Mouse (Mus musculus) embryonic facial prominence, embryonic 10.5 days (tissue): ENCODE data around the gene Tradd. TPM values are rescaled to one million over a fixed set of nuclear protein-coding genes. Genes with fewer than 3 reads are reported as not detected.

Experiments
- DNase-seq: peaks from one replicate; pipeline ENCODE4 v3.0.0-alpha.2; 2017; ENCODE audit warnings: low spot score
- H3K27ac ChIP-seq: fragments of 300-500 bp; sonication (generic); replicated peaks from 2 replicates; pipeline ENCODE4 v1.5.1; 2016; ENCODE audit warnings: mild to moderate bottlenecking
- H3K27me3 ChIP-seq: fragments of 300-500 bp; sonication (generic); replicated peaks from 2 replicates; pipeline ENCODE4 v1.6.1; 2016; ENCODE audit warnings: low read depth, mild to moderate bottlenecking; ENCODE audit not compliant: poor library complexity, severe bottlenecking
- H3K36me3 ChIP-seq: fragments of 300-500 bp; sonication (generic); replicated peaks from 2 replicates; pipeline ENCODE4 v1.6.1; 2016; ENCODE audit warnings: mild to moderate bottlenecking, moderate library complexity
- H3K4me1 ChIP-seq: fragments of 300-500 bp; sonication (generic); 2 replicates; pipeline ENCODE4 v1.6.1; 2016
- H3K4me3 ChIP-seq: fragments of 300-500 bp; sonication (generic); 2 replicates; pipeline ENCODE4 v1.5.1; 2016; ENCODE audit warnings: mild to moderate bottlenecking, moderate library complexity
- H3K9me3 ChIP-seq: fragments of 300-500 bp; sonication (generic); 2 replicates; pipeline ENCODE4 v1.6.1; 2016; ENCODE audit warnings: mild to moderate bottlenecking
- WGBS: fragments of 180-500 bp; shearing (Covaris S2); methylation state at CpG from one replicate; pipeline ENCODE4 v1.1.7; 2016; 5-methylcytosine and 5-hydroxymethylcytosine counted together
- microRNA counts: library from miRNA; unstranded; fragments of <30 nt; microRNA quantifications from one replicate; lab custom pipeline; 2017
- microRNA-seq: library from miRNA; unstranded; fragments of <30 nt; microRNA quantifications from one replicate; pipeline ENCODE4, GENCODE M21; 2017
- polyA plus RNA-seq: library from polyadenylated mRNA; unstranded; fragments of >200 nt; fragmentation: Nextera tagmentation; extraction: Ambion mirVana; gene quantifications from 2 replicates; pipeline ENCODE4 v1.2.1, GENCODE M21; 2016

Tradd gene
- polyA plus RNA-seq, 1 experiment from 2014 or later = 16.7 TPM

GRCm38 (mm10) chr8:105217926-105218522 is 46.4 kb downstream of the Tradd start:
- Histone ChIP-seq H3K9me3 (no peaks in the 10 kb centered on the region), H3K27ac (no peak overlapping the region), H3K36me3 (peaks cover 45% of the 10 kb centered on the region), H3K4me1 (no peaks in the 10 kb centered on the region), H3K4me3 (no peak overlapping the region), H3K27me3 (no peaks in the 10 kb centered on the region)
- no peak for DNase-seq
- 83% methylated on average over 5 of the region's 5 CpGs for WGBS

GRCm38 (mm10) chr8:105214104-105214503 is 50.3 kb downstream of the Tradd start:
- Histone ChIP-seq H3K4me1 (no peaks in the 10 kb centered on the region), H3K27me3 (no peaks in the 10 kb centered on the region), H3K4me3 (no peak overlapping the region), H3K36me3 (peaks cover 74% of the 10 kb centered on the region), H3K27ac (no peak overlapping the region), H3K9me3 (no peaks in the 10 kb centered on the region)
- WGBS = 92% methylated on average over 5 of the region's 5 CpGs
- DNase-seq = no peak

DNA sequence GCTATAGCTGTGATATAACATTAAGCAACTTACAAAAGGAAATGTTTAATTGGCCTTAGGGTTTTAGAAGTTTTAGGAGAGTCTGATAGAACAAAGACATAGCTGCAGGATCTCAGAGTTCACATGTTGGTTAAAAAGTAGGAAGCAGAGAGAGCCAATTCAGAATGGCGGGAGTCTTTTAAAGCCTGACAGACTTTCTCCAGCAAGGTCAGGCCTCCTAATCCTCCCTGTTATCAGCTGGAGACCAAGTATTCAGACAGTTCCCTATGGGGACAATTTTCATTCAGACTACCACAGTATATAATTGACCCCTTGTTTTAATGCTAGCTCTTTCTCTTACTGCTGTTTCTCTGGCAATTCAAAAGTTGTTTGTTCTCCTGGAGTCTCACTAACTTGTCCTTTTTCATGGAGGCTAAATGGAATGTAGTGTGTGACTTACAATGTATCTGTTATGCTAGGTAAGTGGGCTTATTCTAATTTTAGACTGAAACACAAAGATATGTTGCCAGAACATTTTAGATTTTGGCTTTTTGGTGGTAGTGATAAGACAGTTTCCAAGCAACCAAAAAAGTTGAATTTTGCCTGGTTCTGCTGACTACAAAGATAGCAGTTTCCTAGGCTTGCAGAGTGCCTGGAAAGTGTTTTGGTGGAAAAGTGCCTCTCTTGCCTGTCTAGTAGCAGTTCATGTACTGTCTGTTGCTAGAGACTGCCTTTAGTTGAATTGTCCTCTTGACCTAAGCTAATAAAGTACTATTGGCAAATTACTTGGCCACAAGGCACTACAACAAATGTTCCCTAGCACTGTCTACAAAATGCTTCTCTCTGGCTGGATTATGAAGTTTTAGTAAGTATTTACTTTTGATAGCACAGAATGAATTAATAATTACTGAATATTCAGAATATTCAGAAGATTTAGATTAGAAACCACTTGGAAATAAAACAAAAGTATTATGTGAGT is 55.0 kb downstream of the Tradd start:
- peaks cover 81% of the 10 kb centered on the region for H3K36me3 ChIP-seq
- no peak overlapping the region for H3K4me3 ChIP-seq
- H3K9me3 ChIP-seq = no peaks in the 10 kb centered on the region
- WGBS = 53% methylated on average over 1 of the region's 1 CpGs
- DNase-seq = no peak
- H3K27ac ChIP-seq = no peak overlapping the region
- no peaks in the 10 kb centered on the region for H3K4me1 ChIP-seq
- H3K27me3 ChIP-seq = no peaks in the 10 kb centered on the region

MicroRNA genes within 50 kb of the gene (microRNA counts, 519-probe panel; counts per million panel counts)
- microRNA mmu-miR-328 (lab: Ali Mortazavi, UCI) = 1,837 counts per million, percentile 60 among the panel's probes with 10 or more counts

Small RNA genes within 50 kb of the gene (microRNA-seq; reads per million reads assigned to microRNA genes)
- gene Gm27320 (not detected), gene Mir328 (163 reads per million, percentile 53 among the genes with 10 or more reads in this experiment)

Other genes starting within 250 kb of the Tradd start
- not detected in 2 replicates for gene Ces3a, start 216.0 kb downstream of the Tradd start, polyA plus RNA-seq
- not detected in 2 replicates for gene Ces3b, start 180.9 kb downstream of the Tradd start, polyA plus RNA-seq
- not detected in 2 replicates for gene Ces4a, start 132.8 kb downstream of the Tradd start, polyA plus RNA-seq
- 67.5 and 73.2 TPM in 2 replicates for gene Cbfb, start 93.9 kb downstream of the Tradd start, polyA plus RNA-seq
- gene D230025D16Rik, start 39.5 kb downstream of the Tradd start, polyA plus RNA-seq = 25.9 and 27.1 TPM in 2 replicates
- gene B3gnt9, start 9.5 kb downstream of the Tradd start, polyA plus RNA-seq = 1.6 and 1.7 TPM in 2 replicates
- gene Fbxl8, start within 50 bp of the Tradd start, polyA plus RNA-seq = 0.63 and 0.92 TPM in 2 replicates
- gene Hsf4, start 5.2 kb upstream of the Tradd start, polyA plus RNA-seq = 0.21 TPM in 1 of 2 replicates, not detected in the other
- gene Nol3, start 11.5 kb upstream of the Tradd start, polyA plus RNA-seq = 0.62 and 0.69 TPM in 2 replicates
- 20.7 and 23.9 TPM in 2 replicates for gene 4931428F04Rik, start 25.3 kb upstream of the Tradd start, polyA plus RNA-seq
- gene Exoc3l, start 31.5 kb upstream of the Tradd start, polyA plus RNA-seq = 9.9 and 11.6 TPM in 2 replicates
- gene E2f4, start 33.1 kb upstream of the Tradd start, polyA plus RNA-seq = 125 and 138 TPM in 2 replicates
- gene Elmo3, start 41.0 kb upstream of the Tradd start, polyA plus RNA-seq = 2.7 and 3.5 TPM in 2 replicates
- gene Lrrc29, start 61.7 kb upstream of the Tradd start, polyA plus RNA-seq = 1.3 TPM in 2 replicates
- 93.0 and 99.4 TPM in 2 replicates for gene Tmem208, start 61.7 kb upstream of the Tradd start, polyA plus RNA-seq
- 2.9 and 3.3 TPM in 2 replicates for gene Fhod1, start 83.3 kb upstream of the Tradd start, polyA plus RNA-seq
- gene Slc9a5, start 84.2 kb upstream of the Tradd start, polyA plus RNA-seq = 5.5 and 5.7 TPM in 2 replicates
- gene Plekhg4, start 108.7 kb upstream of the Tradd start, polyA plus RNA-seq = 0.34 and 0.83 TPM in 2 replicates
- gene Kctd19, start 148.9 kb upstream of the Tradd start, polyA plus RNA-seq = 0.08 and 0.16 TPM in 2 replicates
- 0.29 and 0.67 TPM in 2 replicates for gene Lrrc36, start 149.0 kb upstream of the Tradd start, polyA plus RNA-seq
- 35.7 and 48.8 TPM in 2 replicates for gene Tppp3, start 206.9 kb upstream of the Tradd start, polyA plus RNA-seq
- gene Zdhhc1, start 232.3 kb upstream of the Tradd start, polyA plus RNA-seq = 19.2 and 20.5 TPM in 2 replicates